Mouse (Mus musculus): ENCODE data around the gene Hrh3.

- no peak for TF ChIP-seq CTCF (IDR thresholded peaks at IDR 0.05)
- no peak for TF ChIP-seq EP300 (IDR thresholded peaks at IDR 0.05; ENCODE audit: insufficient read depth, low read depth, low read length)
Observed at GRCm38 (mm10) chr2:180099529-180099928, 4.8 kb downstream of the Hrh3 start.

All from heart, adult 2 months (tissue).